Mouse (Mus musculus) ovary, postnatal 36 days (tissue): ENCODE data around the gene Ccdc80.

Experiments
- DNase-seq: peaks from one replicate; pipeline ENCODE4 v3.0.0; 2022; ENCODE audit warnings: low spot score, mixed read lengths

Gene Ccdc80

DNA sequence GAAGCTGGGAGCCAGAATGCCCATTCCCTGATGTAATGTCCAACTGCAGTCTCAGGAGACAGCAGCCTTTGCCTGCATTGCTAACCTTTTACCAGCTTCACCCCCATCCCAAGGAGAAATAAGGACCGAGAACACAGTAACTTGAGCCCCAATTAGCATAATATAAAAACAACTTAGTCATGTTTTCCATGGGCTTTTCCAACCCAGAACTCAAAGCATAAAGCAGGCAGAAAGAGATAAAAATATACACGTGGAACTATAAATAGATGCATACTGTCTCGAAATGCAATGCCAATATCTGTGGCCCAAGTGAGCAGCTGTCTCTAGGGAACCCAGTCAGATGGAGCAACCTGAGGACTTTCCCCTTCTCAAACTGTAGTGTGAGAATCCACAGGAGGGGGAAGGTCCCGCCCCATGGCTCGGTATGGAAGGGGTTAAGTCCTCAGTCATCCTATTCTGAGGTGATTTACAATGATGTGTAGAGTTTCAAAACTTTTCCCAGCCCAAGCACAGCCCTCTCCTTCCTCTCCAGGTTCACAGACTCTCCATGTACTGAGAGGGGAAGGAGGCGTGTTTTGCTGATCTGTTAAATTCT, at the start of gene Ccdc80:
TSS of gene Ccdc80 (plus strand) at position 266 of the 595 bp plus-strand sequence.
- peak; percentile 30 for DNase-seq

DNA sequence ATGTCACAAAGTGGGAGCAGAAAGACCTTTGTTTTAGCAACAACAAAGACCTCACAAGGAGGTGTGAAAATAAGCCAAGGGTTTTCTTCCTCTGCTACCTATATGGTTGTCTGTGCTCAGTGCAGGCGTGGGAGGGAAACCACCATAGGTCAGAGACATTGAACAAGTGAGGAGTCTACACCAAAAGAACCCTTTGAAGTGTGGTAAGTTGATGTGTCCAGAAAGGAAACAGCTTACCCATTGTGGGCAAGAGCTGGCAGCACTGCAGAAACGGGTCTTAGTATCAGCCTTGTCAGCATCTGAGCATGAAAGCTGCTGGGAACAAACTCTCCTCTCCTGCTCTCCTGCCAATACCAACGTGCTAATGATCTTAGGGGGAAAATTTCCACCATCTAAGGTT, 48.4 kb upstream of the Ccdc80 start:
- DNase-seq = no peak

DNA sequence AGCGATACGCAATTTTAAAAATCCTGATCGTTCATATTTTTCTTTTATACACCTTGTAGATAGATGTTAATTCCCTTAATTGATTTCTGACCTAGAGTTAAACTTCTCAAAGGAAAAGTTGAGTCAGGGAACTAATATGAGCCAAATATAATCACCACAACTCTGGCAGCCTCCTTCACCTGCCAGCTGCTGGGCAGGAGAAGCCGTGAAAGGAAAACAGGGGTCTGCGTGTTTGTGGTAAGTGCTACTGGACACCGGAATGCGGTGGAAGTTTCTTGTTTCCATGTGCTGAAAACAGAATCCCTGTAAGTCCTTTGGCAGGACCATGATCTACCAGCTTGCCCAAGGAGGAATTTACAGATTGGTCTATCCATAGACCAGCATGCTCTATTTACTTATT, 36.0 kb upstream of the Ccdc80 start:
- no peak for DNase-seq

DNA sequence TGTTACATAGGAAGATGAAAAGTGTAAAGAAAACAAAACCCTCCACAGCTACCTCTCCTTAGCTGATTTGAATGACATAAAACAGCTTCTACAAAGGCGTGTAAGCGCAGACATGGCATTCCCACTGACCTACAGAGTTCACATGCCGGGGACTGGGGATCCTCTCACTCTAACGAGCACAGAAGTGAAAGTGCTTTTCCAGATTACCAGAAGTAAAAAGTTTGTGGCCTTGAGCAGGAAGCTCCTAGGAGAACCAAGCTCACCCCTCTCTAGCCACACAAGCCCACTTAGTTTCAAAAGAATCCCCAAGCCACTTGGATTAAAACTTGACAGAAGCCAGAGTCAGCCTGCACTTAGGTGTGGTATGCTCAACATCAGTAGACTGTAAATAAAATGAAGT, 35.3 kb upstream of the Ccdc80 start:
- no peak for DNase-seq

DNA sequence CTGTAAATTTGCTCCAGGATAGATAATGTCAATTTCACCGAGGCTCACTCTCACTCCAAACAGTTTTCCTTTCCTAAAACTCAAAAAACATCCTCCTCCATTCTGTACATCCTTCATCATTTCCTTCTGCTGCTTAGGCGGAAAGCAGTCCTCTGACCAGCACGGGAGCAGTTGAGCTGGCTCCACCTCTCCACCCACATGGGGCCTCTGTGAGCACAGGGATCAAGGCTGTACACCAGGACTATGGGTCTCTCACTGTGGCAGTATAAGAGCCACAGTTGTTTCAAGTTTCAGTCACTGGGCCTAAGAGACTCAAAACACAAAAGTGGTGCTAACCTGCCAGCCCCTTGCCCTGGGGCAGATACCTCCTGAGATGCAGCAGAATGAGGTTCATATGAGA, 32.1 kb upstream of the Ccdc80 start:
- DNase-seq = no peak

DNA sequence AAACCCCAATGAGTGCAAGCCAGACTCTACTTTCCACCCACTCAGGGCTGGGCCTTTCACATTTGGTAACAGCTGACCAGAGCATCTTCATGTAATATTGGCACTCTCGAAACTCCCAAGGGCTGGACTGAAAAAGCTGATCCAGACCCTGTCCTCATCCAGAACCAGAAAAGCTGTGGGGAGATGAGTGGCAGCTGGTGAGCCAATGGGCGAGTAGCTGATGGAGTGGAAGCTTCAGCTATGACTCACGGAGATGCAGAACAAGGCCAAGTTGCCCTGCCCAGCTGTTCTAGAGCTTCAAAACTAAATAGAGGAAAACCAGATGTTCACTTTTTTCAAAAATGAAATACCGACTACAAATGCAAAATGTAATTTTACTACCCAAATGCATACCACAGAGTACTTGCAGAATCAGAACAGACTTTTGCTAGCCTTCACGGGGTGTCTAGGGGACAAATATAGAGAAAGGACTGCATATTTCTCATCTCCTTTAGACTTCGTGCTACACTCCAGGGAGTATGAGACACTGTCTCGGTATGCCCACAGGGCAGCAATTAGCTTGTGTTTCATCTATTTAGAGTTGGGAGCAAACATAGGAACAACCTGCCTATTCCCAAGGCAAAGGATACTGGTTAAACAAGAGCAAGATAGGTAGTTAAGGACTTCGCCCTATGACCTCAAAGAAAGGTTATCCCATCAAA, 22.7 kb upstream of the Ccdc80 start:
- DNase-seq = peak; percentile 23

DNA sequence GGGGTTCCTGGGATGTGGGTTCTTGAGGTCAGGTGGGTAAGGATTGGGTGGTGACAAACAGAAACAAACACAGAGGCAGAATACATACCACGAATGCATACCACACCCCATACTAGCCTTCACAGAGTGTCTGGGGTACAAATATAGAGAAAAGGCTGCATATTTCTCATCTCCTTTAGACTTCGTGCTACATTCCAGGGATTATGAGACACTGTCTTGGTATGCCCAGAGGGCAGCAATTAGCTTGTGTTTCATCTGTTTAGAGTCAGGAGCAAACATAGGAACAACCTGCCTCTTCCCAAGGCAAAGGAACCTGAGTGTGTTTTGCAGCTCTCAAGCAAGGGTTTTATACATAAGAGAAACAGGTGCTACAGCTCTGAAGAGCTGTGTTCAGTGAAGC, 21.8 kb upstream of the Ccdc80 start:
- no peak for DNase-seq

DNA sequence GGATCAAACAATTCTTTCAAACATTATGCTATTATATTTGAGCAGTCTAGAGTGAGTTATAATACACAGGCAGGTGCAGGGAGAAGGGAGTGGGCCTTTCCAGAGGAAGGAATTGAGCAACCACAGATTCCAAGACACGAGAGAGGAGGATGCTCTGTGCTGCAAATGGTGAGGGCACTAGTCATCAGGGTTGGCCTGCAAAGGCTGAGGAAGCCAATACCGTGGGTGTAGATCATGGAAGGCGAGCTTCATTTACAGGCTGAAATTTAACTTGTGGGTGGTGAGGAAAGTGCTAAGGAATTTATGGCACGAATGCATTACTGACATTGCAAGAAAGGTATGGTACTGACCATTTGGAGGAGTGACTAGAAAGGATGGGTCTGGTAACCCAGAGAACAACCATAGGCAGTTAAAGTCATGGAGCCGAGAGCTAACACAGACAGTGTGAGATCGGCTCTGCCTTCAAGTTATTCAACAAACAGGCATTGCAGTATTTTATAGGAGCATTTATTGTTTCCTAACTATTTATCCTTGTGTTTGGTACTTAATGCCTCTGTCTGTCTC, 15.6 kb upstream of the Ccdc80 start:
- no peak for DNase-seq

DNA sequence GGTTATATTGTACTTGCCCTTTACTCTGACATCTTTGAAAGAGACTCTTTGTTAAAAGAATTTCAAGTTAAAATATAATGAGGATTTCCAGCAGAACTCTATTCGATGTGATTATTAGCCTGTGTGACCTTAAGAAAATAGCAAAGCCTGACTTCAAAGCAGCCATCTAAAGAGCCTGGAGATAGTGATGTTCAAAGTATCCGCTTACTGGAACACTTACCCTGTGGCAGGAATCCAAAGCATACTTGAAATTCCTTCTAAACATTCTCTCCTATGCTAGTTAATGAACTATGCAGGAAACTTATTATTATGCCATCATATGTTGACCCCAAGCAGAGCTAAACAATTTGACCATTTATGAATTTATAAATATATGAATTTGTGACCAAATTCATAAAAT, 13.9 kb upstream of the Ccdc80 start:
- no peak for DNase-seq

DNA sequence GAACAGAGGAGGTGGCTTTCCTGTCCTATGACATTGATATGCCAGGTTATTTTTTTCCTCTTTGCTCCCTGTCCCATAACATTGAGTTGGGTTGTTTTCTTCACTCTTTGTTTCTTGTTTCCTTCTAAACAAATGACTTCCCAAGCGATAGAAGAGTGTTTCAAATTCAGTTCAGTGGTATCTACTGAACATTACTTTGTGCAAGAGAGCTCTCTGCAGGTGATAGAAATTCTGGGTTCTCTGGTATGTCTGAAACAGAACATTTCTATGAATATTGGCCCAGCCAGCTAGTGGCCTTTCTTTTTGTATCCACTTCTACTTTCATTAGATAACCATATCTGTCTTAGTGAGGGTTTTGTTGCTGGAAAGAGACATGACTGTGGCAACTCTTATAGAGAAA, 4.4 kb upstream of the Ccdc80 start:
- DNase-seq = no peak

DNA sequence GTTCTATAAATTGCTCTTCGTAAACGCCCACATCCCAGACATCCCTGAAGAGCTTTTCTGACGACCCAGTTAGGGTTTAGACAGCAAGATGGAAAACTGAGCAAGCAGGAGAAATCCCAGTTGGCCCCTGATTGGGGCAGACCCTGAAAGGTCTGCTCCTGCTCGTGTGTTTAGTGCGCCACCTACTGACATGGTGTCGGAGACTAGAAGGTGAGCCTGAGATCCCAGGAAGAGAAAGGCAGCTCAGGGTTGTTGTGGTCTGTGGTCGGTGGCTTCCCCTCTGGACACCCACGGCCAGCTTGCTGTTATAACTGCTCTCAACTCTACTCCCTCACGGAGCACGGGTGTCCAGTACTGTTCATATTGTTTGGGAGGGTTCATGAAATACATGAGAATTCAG, 3.2 kb upstream of the Ccdc80 start:
- peak; percentile 63 for DNase-seq

DNA sequence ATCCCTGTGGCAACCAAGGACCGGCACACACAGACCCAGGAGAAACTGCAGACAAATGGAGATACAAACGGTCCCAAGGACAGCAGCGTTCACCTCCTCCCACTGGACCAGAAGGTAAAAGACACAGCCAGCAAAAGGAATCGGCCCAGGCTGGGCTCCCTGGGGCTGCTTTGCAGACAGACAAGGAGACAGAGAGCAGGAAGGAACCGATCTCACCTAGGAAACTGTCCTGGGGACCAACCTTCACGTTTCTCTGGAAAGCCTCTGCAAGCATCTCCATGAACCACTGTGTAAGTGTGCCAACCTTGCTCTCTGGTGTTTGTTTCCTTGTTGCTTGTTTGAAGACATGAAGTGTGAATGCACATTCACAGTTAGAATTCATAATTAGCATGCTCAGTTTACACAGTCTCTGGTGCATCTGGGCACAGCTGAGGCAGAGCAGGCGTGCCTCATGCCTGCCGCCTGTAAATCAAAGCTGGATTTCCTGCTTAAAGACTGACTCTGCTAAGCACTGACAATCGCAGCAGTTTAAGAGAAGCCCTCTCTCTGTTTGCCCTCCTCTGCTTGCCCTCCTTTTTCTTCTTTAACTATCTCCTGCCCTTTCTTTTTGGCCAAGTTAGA, 1.0 kb downstream of the Ccdc80 start:
- peak; percentile 36 for DNase-seq

DNA sequence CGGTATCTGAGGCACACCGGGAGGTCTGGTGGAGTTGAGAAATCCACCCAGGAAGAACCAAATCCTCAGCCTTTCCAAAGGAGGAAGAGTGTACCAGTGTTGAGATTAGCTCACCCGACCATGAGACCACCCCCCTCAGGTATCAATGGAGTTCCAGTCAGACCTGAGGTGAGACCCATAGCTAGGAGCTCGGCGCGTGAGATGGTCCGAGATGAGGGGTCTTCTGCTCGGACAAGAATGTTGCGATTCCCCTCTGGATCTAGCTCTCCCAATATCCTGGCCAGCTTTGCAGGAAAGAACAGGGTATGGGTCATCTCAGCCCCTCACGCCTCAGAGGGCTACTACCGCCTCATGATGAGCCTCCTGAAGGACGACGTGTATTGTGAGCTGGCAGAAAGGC, 1.8 kb downstream of the Ccdc80 start:
- DNase-seq = no peak

DNA sequence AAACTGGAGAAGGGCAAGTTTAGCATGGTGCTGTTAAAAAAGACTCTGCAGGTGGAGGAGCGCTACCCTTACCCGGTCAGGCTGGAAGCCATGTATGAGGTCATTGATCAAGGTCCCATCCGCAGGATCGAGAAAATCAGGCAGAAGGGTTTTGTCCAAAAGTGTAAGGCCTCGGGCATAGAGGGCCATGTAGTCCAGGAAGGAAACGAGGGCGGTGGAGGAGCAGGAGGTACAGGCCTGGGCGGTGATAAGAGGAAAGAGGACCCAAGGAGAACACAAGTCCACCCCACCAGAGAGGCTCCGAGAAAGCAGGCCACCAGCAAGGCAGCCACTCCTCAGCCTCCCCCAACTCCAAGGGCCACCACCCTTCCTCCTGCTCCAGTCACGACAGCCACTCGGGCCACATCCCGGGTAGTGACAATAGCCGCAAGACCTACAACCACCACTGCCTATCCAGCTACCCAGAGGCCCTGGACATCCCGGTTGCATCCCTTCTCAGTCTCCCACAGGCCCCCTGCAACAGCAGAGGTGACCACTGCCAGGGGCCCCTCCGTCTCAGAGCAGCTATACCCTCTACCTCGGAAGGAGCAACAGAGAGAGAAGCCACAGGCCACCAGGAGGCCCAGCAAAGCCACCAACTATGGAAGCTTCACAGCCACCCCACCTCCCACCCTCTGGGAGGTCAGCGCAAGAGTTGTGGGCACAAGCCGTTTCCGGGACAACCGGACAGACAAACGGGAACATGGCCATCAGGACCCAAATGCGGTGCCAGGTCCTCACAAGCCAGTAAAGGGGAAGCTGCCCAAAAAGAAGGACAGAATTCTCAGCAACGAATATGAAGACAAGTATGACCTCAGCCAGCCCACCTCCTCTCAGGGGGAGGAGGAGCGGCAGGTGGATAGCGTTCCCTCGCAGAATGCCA, 2.6 kb downstream of the Ccdc80 start:
- DNase-seq = peak; percentile 8

DNA sequence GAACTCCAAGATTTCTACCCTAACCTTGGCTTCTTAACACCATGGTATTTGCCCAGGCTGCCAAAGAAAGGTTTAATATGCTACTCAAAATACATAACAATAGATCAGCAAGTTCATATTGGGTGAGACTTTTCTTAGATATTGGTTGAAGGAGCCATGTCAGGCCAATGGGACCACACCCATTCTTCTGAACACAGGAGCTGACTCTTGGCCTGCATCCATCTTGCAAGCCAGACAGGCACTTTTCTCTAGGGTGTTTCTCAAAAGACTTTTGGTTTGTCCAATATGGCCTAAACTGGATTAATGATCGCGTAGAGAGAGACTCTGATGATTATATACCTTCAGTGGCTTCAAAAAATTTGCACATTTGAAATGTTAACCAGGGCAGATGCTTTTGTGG, 4.3 kb downstream of the Ccdc80 start:
- DNase-seq = no peak

DNA sequence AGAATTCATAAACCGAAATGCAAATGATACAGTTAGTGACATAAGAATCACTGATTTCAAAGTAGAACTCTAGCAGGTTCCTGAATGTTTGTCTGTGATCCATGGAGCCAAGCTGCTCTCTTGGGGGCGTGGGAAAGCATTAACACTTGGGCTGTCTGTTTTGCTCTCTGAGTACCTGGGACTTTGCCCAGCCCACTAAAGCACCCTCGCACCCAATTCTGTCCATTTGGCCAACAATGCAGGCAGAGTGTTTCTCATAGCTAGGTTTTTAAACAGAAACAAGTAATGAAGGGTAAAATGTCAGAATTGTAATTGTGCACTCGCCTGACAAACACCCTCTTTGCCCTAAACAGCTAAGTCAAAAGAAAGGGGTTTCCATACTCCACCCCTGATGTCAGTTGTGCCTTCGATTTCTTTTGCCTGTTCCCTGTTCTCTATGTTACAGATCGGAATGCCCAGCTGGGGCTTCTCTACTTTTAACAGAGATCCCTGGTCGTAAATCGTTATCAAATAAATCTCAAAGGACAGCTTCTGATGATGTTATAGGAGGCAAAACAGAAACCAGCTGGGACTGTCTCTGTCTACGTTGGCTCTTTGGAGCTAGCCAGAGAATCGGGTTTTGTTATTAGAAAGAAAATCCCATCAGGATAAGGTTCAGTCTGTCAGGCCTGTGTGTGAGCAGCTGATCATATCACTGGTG, 5.1 kb downstream of the Ccdc80 start:
- DNase-seq = no peak

DNA sequence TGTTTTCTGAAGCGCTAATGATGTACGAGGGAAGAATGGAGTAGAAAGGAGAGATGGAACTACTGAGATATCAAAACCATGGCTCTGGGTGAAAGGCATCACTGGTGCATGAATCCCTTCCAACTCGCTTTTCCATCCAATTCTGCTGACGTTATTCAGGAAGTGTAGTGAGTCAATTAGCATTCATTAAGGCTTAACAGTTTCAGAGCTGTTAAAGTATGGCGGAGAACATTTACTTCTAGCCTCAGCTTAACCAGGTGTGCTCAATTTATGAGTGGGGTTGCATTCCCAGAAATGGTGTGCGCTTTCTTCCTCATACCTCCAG, 5.6 kb downstream of the Ccdc80 start:
- DNase-seq = no peak

DNA sequence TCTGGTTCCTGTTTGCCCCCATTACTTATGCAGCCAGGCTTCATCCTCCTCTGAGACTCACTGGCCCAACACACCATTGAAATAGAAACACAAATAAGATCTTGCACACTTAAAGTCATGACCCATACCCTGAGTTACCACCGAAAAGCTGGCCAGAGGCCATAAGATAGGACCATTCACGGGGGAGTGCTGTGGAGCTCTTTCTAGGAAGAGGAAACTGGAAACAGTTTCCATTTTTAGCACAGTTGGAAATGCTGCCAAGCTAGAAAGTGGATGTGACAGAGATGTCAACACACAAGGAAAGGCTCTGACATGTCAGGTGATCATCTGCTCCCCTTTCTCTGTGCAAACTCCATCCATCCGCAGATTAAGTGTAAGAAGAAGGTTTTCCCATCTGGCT, 7.7 kb downstream of the Ccdc80 start:
- no peak for DNase-seq

DNA sequence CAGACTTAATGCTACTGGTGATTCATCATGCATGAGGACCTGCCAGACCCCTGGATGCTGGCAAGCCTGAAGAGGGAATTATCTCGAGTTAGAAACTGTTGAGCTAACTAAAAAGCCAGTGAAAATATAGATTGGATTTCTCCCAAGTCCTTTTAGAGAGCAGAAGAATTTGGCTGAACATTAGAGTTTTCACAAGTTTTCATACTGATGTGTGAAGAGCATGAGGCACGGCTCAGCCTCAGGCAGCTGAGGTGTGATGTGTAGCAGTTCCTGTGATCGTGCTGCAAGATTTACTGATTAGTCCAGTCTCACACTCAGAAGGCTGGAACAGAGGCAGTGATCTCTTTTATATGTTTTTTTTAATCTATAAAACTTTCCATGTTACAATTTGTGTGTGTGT, 11.8 kb downstream of the Ccdc80 start:
- no peak for DNase-seq

DNA sequence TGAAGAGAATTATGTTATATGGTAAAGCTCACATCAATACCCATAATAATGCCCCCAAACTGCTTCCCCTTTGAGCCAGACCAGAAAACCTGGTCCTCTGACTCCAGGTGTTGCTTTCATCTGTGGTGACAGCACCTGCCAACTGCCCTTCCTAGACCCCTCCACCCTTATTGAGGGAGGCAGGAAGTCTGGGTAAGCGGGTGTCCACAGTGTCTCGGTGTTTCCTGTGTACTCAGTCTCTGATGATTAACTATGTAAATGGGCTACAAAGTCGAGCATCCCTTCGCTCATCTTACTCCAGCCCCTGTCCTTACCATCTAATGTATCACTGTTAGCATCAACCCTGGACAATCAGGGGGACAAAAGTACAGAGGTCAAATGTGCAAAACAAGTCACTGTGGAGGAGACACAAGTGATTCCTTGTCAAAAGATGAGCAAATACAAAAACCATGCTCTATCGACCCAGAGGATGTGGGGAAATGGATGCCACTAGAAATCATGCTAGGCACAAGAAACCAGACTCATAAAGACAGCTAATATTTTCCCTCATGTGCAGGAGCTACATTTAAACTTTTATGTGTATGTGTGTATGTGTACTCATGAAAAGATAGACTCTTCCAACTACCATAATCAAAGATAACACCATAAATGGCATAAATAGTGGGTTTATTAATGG, 15.1 kb downstream of the Ccdc80 start:
- DNase-seq = no peak

DNA sequence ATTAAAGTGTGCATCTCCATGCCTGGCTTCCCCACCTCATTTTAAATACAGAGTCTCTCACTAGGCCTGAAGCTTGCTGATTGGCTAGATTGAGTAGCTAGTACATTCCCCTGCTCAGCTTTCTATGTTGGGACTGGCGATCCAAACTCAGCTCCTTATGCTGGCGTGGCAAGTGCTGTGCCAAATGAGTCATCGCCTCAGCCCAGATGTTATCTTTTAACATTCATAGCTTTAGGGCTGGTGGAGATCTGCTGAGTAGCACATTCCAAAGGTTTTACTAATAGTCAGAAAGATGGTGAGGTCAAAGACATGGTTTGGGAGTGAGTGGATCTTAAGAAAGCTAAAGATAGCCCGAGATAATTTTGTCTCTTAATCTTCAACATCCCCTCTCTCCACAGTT, 17.3 kb downstream of the Ccdc80 start:
- DNase-seq = peak; percentile 35
